Mouse (Mus musculus) hindbrain, embryonic 10.5 days (tissue): ENCODE measurements around the gene Capn9. TPM values are rescaled to one million over a fixed set of nuclear protein-coding genes. Genes with fewer than 3 reads are reported as not detected.

Experiments
- DNase-seq: peaks from one replicate; pipeline ENCODE4 v3.0.0-alpha.2; 2017; ENCODE audit warnings: low spot score
- H3K27ac ChIP-seq: fragments of 300-500 bp; sonication (generic); 2 replicates; pipeline ENCODE4 v1.5.1; 2016; ENCODE audit warnings: mild to moderate bottlenecking, moderate library complexity
- H3K27me3 ChIP-seq: fragments of 300-500 bp; sonication (generic); 2 replicates; pipeline ENCODE4 v1.6.1; 2016; ENCODE audit warnings: mild to moderate bottlenecking; ENCODE audit not compliant: poor library complexity, insufficient read depth, severe bottlenecking
- H3K36me3 ChIP-seq: fragments of 300-500 bp; sonication (generic); 2 replicates; pipeline ENCODE4 v1.6.1; 2016; ENCODE audit warnings: mild to moderate bottlenecking, moderate library complexity
- H3K4me1 ChIP-seq: fragments of 300-500 bp; sonication (generic); replicated peaks from 2 replicates; pipeline ENCODE4 v1.6.1; 2016; ENCODE audit warnings: mild to moderate bottlenecking
- H3K4me3 ChIP-seq: fragments of 300-500 bp; sonication (generic); 2 replicates; pipeline ENCODE4 v1.5.1; 2016; ENCODE audit warnings: mild to moderate bottlenecking, moderate library complexity
- H3K9me3 ChIP-seq: fragments of 300-500 bp; sonication (generic); 2 replicates; pipeline ENCODE4 v1.6.1; 2016; ENCODE audit warnings: mild to moderate bottlenecking, moderate library complexity
- WGBS: fragments of 180-500 bp; shearing (Covaris S2); methylation state at CpG from one replicate; pipeline ENCODE4 v1.1.7; 2016; 5-methylcytosine and 5-hydroxymethylcytosine counted together
- polyA plus RNA-seq: library from polyadenylated mRNA; unstranded; fragments of >200 nt; fragmentation: Nextera tagmentation; extraction: Ambion mirVana; gene quantifications from 2 replicates; pipeline ENCODE4 v1.2.1, GENCODE M21; 2016

Gene Capn9
- polyA plus RNA-seq, result not detected in 2 replicates

- H3K9me3 ChIP-seq, result no peaks in the 10 kb centered on the region
- H3K36me3 ChIP-seq, result no peaks in the 10 kb centered on the region
- 89% methylated on average over 8 of the region's 8 CpGs for WGBS
- peaks cover 12% of the 10 kb centered on the region; the same call in 1 of the 2 replicates for H3K4me1 ChIP-seq
- no peak within 1 kb of the TSS for H3K27ac ChIP-seq
- no peak for DNase-seq
- no peak within 1 kb of the TSS for H3K4me3 ChIP-seq
- H3K27me3 ChIP-seq, result peaks cover 2% of the 10 kb centered on the region; the same call in 1 of the 2 replicates
Observed at GRCm38 (mm10) chr8:124575811-124576210, at the start of gene Capn9. TSS of gene Capn9 (plus strand) at chr8:124576111.

GRCm38 (mm10) chr8:124526261-124526660 lies 49.6 kb upstream of the Capn9 start:
- peaks cover 74% of the 10 kb centered on the region for H3K36me3 ChIP-seq
- H3K9me3 ChIP-seq, result no peaks in the 10 kb centered on the region
- DNase-seq, result no peak
- H3K27me3 ChIP-seq, result no peaks in the 10 kb centered on the region
- 95% methylated on average over 11 of the region's 11 CpGs for WGBS
- no peak overlapping the region for H3K27ac ChIP-seq
- peaks cover 12% of the 10 kb centered on the region for H3K4me1 ChIP-seq
- no peak overlapping the region for H3K4me3 ChIP-seq

- H3K36me3 ChIP-seq, result peaks cover 98% of the 10 kb centered on the region
- H3K4me1 ChIP-seq, result no peaks in the 10 kb centered on the region
Observed at GRCm38 (mm10) chr8:124530076-124530475, 45.8 kb upstream of the Capn9 start.

GRCm38 (mm10) chr8:124530556-124530955 lies 45.4 kb upstream of the Capn9 start:
- Histone ChIP-seq H3K27ac (no peak overlapping the region), H3K4me3 (no peak overlapping the region), H3K9me3 (no peaks in the 10 kb centered on the region), H3K36me3 (peaks cover 100% of the 10 kb centered on the region), H3K4me1 (no peaks in the 10 kb centered on the region), H3K27me3 (no peaks in the 10 kb centered on the region)
- no peak for DNase-seq
- WGBS, result 91% methylated on average over 7 of the region's 7 CpGs

More at GRCm38 (mm10) chr8:124530076-124530475, 45.8 kb upstream of the Capn9 start:
- WGBS, result 93% methylated on average over 14 of the region's 14 CpGs
- DNase-seq, result no peak
- Histone ChIP-seq H3K27ac (no peak overlapping the region), H3K4me3 (no peak overlapping the region), H3K9me3 (no peaks in the 10 kb centered on the region), H3K27me3 (no peaks in the 10 kb centered on the region)

GRCm38 (mm10) chr8:124530996-124531395 lies 44.9 kb upstream of the Capn9 start:
- Histone ChIP-seq H3K9me3 (no peaks in the 10 kb centered on the region), H3K27me3 (no peaks in the 10 kb centered on the region), H3K4me1 (no peaks in the 10 kb centered on the region), H3K27ac (no peak overlapping the region), H3K36me3 (peaks cover 100% of the 10 kb centered on the region), H3K4me3 (no peak overlapping the region)
- DNase-seq, result no peak
- 90% methylated on average over 4 of the region's 4 CpGs for WGBS

GRCm38 (mm10) chr8:124532626-124533025 lies 43.3 kb upstream of the Capn9 start:
- Histone ChIP-seq H3K27ac (no peak overlapping the region), H3K4me3 (no peak overlapping the region), H3K27me3 (no peaks in the 10 kb centered on the region), H3K4me1 (no peaks in the 10 kb centered on the region), H3K9me3 (no peaks in the 10 kb centered on the region), H3K36me3 (peaks cover 93% of the 10 kb centered on the region)
- WGBS, result 93% methylated on average over 3 of the region's 3 CpGs
- no peak for DNase-seq

- WGBS, result 91% methylated on average over 5 of the region's 5 CpGs
- peaks cover 93% of the 10 kb centered on the region for H3K36me3 ChIP-seq
Observed at GRCm38 (mm10) chr8:124535451-124535850, 40.5 kb upstream of the Capn9 start.

GRCm38 (mm10) chr8:124540906-124541305 lies 35.0 kb upstream of the Capn9 start:
- H3K4me3 ChIP-seq, result no peak overlapping the region
- H3K27me3 ChIP-seq, result no peaks in the 10 kb centered on the region
- peaks cover 93% of the 10 kb centered on the region for H3K36me3 ChIP-seq
- H3K9me3 ChIP-seq, result no peaks in the 10 kb centered on the region
- no peaks in the 10 kb centered on the region for H3K4me1 ChIP-seq
- 94% methylated on average over 12 of the region's 12 CpGs for WGBS
- no peak for DNase-seq
- no peak overlapping the region for H3K27ac ChIP-seq

More at GRCm38 (mm10) chr8:124535451-124535850, 40.5 kb upstream of the Capn9 start:
- H3K4me1 ChIP-seq, result no peaks in the 10 kb centered on the region
- no peak overlapping the region for H3K27ac ChIP-seq
- no peaks in the 10 kb centered on the region for H3K27me3 ChIP-seq
- no peaks in the 10 kb centered on the region for H3K9me3 ChIP-seq
- no peak overlapping the region for H3K4me3 ChIP-seq
- no peak for DNase-seq

GRCm38 (mm10) chr8:124542001-124542400 lies 33.9 kb upstream of the Capn9 start:
- Histone ChIP-seq H3K27me3 (no peaks in the 10 kb centered on the region), H3K9me3 (no peaks in the 10 kb centered on the region), H3K4me3 (no peak overlapping the region), H3K36me3 (peaks cover 97% of the 10 kb centered on the region), H3K27ac (no peak overlapping the region), H3K4me1 (no peaks in the 10 kb centered on the region)
- 94% methylated on average over 4 of the region's 4 CpGs for WGBS
- no peak for DNase-seq

GRCm38 (mm10) chr8:124543272-124543671 lies 32.6 kb upstream of the Capn9 start:
- Histone ChIP-seq H3K4me3 (no peak overlapping the region), H3K27ac (no peak overlapping the region), H3K9me3 (no peaks in the 10 kb centered on the region), H3K4me1 (no peaks in the 10 kb centered on the region), H3K36me3 (peaks cover 100% of the 10 kb centered on the region), H3K27me3 (no peaks in the 10 kb centered on the region)
- 96% methylated on average over 5 of the region's 5 CpGs for WGBS
- DNase-seq, result no peak

- DNase-seq, result no peak
- 93% methylated on average over 6 of the region's 6 CpGs for WGBS
- no peaks in the 10 kb centered on the region for H3K9me3 ChIP-seq
- peaks cover 100% of the 10 kb centered on the region for H3K36me3 ChIP-seq
- H3K27ac ChIP-seq, result no peak overlapping the region
- H3K4me1 ChIP-seq, result no peaks in the 10 kb centered on the region
- H3K27me3 ChIP-seq, result no peaks in the 10 kb centered on the region
- no peak overlapping the region for H3K4me3 ChIP-seq
Observed at GRCm38 (mm10) chr8:124546371-124546770, 29.5 kb upstream of the Capn9 start.

- H3K27ac ChIP-seq, result no peak overlapping the region
- no peaks in the 10 kb centered on the region for H3K9me3 ChIP-seq
- DNase-seq, result no peak
- WGBS, result 86% methylated on average over 7 of the region's 7 CpGs
- H3K27me3 ChIP-seq, result no peaks in the 10 kb centered on the region
- H3K4me3 ChIP-seq, result no peak overlapping the region
- no peaks in the 10 kb centered on the region for H3K4me1 ChIP-seq
- H3K36me3 ChIP-seq, result peaks cover 100% of the 10 kb centered on the region
Observed at GRCm38 (mm10) chr8:124546815-124547214, 29.1 kb upstream of the Capn9 start.

GRCm38 (mm10) chr8:124547269-124547668 lies 28.6 kb upstream of the Capn9 start:
- Histone ChIP-seq H3K4me3 (no peak overlapping the region), H3K4me1 (no peaks in the 10 kb centered on the region), H3K27me3 (no peaks in the 10 kb centered on the region), H3K36me3 (peaks cover 100% of the 10 kb centered on the region), H3K9me3 (no peaks in the 10 kb centered on the region), H3K27ac (no peak overlapping the region)
- no peak for DNase-seq
- 78% methylated on average over 11 of the region's 11 CpGs for WGBS

GRCm38 (mm10) chr8:124548187-124548586 lies 27.7 kb upstream of the Capn9 start:
- 76% methylated on average over 1 of the region's 1 CpGs for WGBS
- no peak for DNase-seq
- peaks cover 99% of the 10 kb centered on the region for H3K36me3 ChIP-seq

More at GRCm38 (mm10) chr8:124548187-124548586, 27.7 kb upstream of the Capn9 start:
- Histone ChIP-seq H3K27me3 (no peaks in the 10 kb centered on the region), H3K4me1 (no peaks in the 10 kb centered on the region), H3K4me3 (no peak overlapping the region), H3K9me3 (no peaks in the 10 kb centered on the region), H3K27ac (no peak overlapping the region)
